Mouse (Mus musculus) E14TG2a.4 (cell line): ENCODE results near the gene Tmem106a.

Experiments
- CTCF ChIP-seq: conservative IDR thresholded peaks from 2 replicates; pipeline ENCODE4 v1.5.1; 2014; ENCODE audit warnings: low read length
- NANOG ChIP-seq: IDR thresholded peaks from 2 replicates; pipeline ENCODE4 v1.6.1; 2014; ENCODE audit warnings: borderline replicate concordance, low read length, mixed read lengths
- POU5F1 ChIP-seq: IDR thresholded peaks from 2 replicates; pipeline ENCODE4 v1.6.1; 2014; ENCODE audit warnings: low read length, borderline replicate concordance

- TF ChIP-seq CTCF (no peak), POU5F1 (no peak), NANOG (no peak)
Observed at GRCm38 (mm10) chr11:101616104-101616503, 34.1 kb downstream of the Tmem106a start.
